Mouse (Mus musculus): Measurements from ENCODE around the gene Bnipl.

Gene Bnipl

GRCm38 (mm10) chr3:95250783-95251424 is at the start of gene Bnipl:
Gene Bnipl, minus strand, starts transcription at chr3:95251193.
- 68% methylated on average over 7 of the region's 7 CpGs for WGBS

GRCm38 (mm10) chr3:95298018-95298417 is 47.0 kb upstream of the Bnipl start:
- WGBS = 82% methylated on average over 7 of the region's 7 CpGs

- 20% methylated on average over 5 of the region's 5 CpGs for WGBS
Measured at GRCm38 (mm10) chr3:95296103-95296469, 45.1 kb upstream of the Bnipl start.

GRCm38 (mm10) chr3:95295321-95296102 is 44.5 kb upstream of the Bnipl start:
- 78% methylated on average over 11 of the region's 11 CpGs for WGBS

GRCm38 (mm10) chr3:95294718-95295117 is 43.7 kb upstream of the Bnipl start:
- WGBS = 71% methylated on average over 5 of the region's 5 CpGs

- 75% methylated on average over 7 of the region's 7 CpGs for WGBS
Measured at GRCm38 (mm10) chr3:95294316-95294715, 43.3 kb upstream of the Bnipl start.

- WGBS = 72% methylated on average over 11 of the region's 11 CpGs
Measured at GRCm38 (mm10) chr3:95293537-95293936, 42.5 kb upstream of the Bnipl start.

- WGBS = 89% methylated on average over 2 of the region's 2 CpGs
Measured at GRCm38 (mm10) chr3:95292899-95293298, 41.9 kb upstream of the Bnipl start.

GRCm38 (mm10) chr3:95291041-95291440 is 40.0 kb upstream of the Bnipl start:
- 78% methylated on average over 4 of the region's 4 CpGs for WGBS

GRCm38 (mm10) chr3:95290156-95290555 is 39.2 kb upstream of the Bnipl start:
- WGBS = 75% methylated on average over 6 of the region's 6 CpGs

GRCm38 (mm10) chr3:95289419-95289818 is 38.4 kb upstream of the Bnipl start:
- WGBS = 90% methylated on average over 4 of the region's 4 CpGs

- WGBS = 92% methylated on average over 3 of the region's 3 CpGs
Measured at GRCm38 (mm10) chr3:95287541-95287940, 36.5 kb upstream of the Bnipl start.

- 78% methylated on average over 7 of the region's 7 CpGs for WGBS
Measured at GRCm38 (mm10) chr3:95286510-95286909, 35.5 kb upstream of the Bnipl start.

- 76% methylated on average over 5 of the region's 5 CpGs for WGBS
Measured at GRCm38 (mm10) chr3:95286011-95286410, 35.0 kb upstream of the Bnipl start.

- WGBS = 87% methylated on average over 5 of the region's 5 CpGs
Measured at GRCm38 (mm10) chr3:95285390-95285789, 34.4 kb upstream of the Bnipl start.

GRCm38 (mm10) chr3:95284501-95285281 is 33.7 kb upstream of the Bnipl start:
- 82% methylated on average over 12 of the region's 12 CpGs for WGBS

- 21% methylated on average over 1 of the region's 1 CpGs for WGBS
Measured at GRCm38 (mm10) chr3:95284062-95284461, 33.1 kb upstream of the Bnipl start.

- WGBS = 2% methylated on average over 7 of the region's 7 CpGs
Measured at GRCm38 (mm10) chr3:95283589-95283941, 32.6 kb upstream of the Bnipl start.

GRCm38 (mm10) chr3:95282865-95283588 is 32.0 kb upstream of the Bnipl start:
- WGBS = under 1% methylated on average over 51 of the region's 51 CpGs

GRCm38 (mm10) chr3:95282381-95282864 is 31.4 kb upstream of the Bnipl start:
- WGBS = under 1% methylated on average over 11 of the region's 11 CpGs

GRCm38 (mm10) chr3:95281216-95282126 is 30.5 kb upstream of the Bnipl start, which contains the start of the genes Mindy1 and Prune1:
Gene Mindy1, plus strand, starts transcription at chr3:95281345.
Gene Prune1, minus strand, starts transcription at chr3:95282076.
- whole genome bisulfite sequencing = under 1% methylated on average over 53 of the region's 53 CpGs

Data from cerebral cortex, adult 2 months (tissue).